Mouse (Mus musculus) kidney, adult 2 months (tissue): ENCODE measurements around the gene Galnt17.

Source experiments
- CTCF ChIP-seq: fragments of 200-500 bp; conservative IDR thresholded peaks from 2 replicates; pipeline ENCODE4 v1.5.1; 2011; ENCODE audit warnings: low read depth, mild to moderate bottlenecking, control low read depth, low read length, moderate library complexity, mixed read lengths; ENCODE audit not compliant: insufficient read depth, insufficient read length
- POLR2A ChIP-seq: fragments of 200-500 bp; IDR thresholded peaks from one replicate; pipeline ENCODE4 v1.6.1; 2011; ENCODE audit warnings: low read depth, low read length, control low read depth

- no peak for TF ChIP-seq CTCF
- TF ChIP-seq POLR2A, result no peak
Measured at GRCm38 (mm10) chr5:131006524-131006923, 301.8 kb downstream of the Galnt17 start.
